Mouse (Mus musculus): Measurements from ENCODE around the gene Lrig1.

DNA sequence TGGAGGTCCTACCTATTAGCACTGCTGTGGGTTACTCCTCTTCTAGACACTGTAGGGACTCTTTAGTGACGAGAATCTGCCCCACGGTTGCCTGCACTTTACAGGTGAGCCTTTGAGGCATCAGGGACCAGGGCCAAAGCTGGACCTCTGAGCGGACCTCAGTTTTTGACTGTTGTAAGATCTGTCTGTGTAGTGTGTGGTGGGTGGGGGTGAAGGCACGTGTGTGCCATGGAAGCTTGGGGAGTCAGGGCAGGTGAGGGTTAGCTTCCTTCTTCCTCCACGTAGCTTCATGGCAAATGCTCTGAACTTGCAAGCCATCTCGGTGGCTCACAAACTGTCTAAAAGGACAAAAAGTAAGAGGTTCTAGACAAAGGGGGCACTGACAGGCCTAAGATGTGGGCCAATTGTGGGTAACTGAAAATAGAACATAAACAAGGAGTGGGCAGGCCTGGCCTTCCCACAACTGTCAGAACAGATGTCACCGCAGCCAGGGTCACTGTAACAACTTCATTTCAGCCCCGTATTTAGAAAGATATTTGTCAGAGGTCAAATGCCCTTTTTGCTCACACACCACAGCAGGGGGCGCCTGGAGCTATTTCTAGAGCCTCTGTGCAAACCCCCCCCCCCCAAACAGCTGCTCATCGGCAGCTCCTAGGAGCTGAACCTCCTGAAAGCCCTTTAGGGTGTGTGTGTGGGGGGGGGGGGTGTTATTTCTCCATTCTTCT, 103.0 kb downstream of the Lrig1 start:
- TF ChIP-seq UBTF (IDR thresholded peaks at IDR 0.05; ENCODE audit: borderline replicate concordance, insufficient read depth, low read depth, low read length) = no peak
- no peak for TF ChIP-seq MEF2A (IDR thresholded peaks at IDR 0.05; ENCODE audit: extremely low read depth, insufficient replicate concordance, low read depth, low read length, poor library complexity, severe bottlenecking)
- peak in 2 of 3 experiments; percentile 19 to 22; a peak in 2 of 6 replicates for TF ChIP-seq CTCF (IDR thresholded peaks at IDR 0.05 in 2 of 3, conservative IDR thresholded peaks at IDR 0.05 in 1 of 3; ENCODE audit: control insufficient read depth in 1 of 3, insufficient read depth in 1 of 3, low read depth in 2 of 3, low read length in 3 of 3, poor library complexity in 1 of 3, severe bottlenecking in 1 of 3)
- TF ChIP-seq ZNF384 (IDR thresholded peaks at IDR 0.05; ENCODE audit: low read depth, low read length) = no peak
- no peak for TF ChIP-seq MAX (IDR thresholded peaks at IDR 0.05; ENCODE audit: low read length)
- TF ChIP-seq GATA1 (IDR thresholded peaks at IDR 0.05; ENCODE audit: low read depth, low read length) = no peak
- no peak for TF ChIP-seq GABPA (IDR thresholded peaks at IDR 0.05; ENCODE audit: low read depth, low read length)
- no peak for TF ChIP-seq EP300 (IDR thresholded peaks at IDR 0.05; ENCODE audit: low read depth in 1 of 2, low read length in 2 of 2)
- TF ChIP-seq NELFE (IDR thresholded peaks at IDR 0.05; ENCODE audit: low read depth, low read length) = no peak
- no peak for TF ChIP-seq TCF12 (IDR thresholded peaks at IDR 0.05; ENCODE audit: low read depth, low read length)
- no peak for TF ChIP-seq USF2 (IDR thresholded peaks at IDR 0.05; ENCODE audit: borderline replicate concordance in 1 of 2, insufficient read depth in 1 of 2, low read depth in 1 of 2, low read length in 2 of 2)
- no peak for TF ChIP-seq TAL1 (IDR thresholded peaks at IDR 0.05; ENCODE audit: low read length)
- TF ChIP-seq ZMIZ1 (IDR thresholded peaks at IDR 0.05; ENCODE audit: low read depth, low read length) = no peak
